Mouse (Mus musculus): ENCODE measurements around the gene Uts2b. TPM values are rescaled to one million over a fixed set of nuclear protein-coding genes. Genes with fewer than 3 reads are reported as not detected.

Uts2b gene
- polyA plus RNA-seq, 1 experiment = not detected

DNA sequence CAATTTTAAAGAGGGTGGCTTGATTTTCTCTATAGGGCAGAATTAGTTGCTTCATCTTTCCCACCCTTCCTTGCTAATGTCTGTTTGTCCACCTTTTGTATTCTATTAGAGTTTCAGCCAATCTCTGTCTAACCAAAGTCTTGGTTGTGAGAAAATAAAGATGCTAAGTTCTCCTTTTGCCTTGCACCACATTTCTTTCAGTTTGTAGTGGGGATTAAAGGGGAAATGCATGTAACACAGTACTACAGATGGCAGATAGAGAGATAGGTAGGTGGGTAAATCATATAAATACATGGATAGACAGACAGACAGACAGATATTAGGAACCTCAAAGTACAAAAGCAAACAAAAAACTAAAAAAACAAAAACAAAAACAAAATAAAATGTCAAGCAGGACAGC lies 6.5 kb upstream of the Uts2b start:
- H3K36me3 ChIP-seq (ENCODE audit: control insufficient read depth, insufficient read depth, low read length) = no peaks in the 10 kb centered on the region
- H3K4me1 ChIP-seq (ENCODE audit: control insufficient read depth, insufficient read depth, insufficient read length) = peaks cover 3% of the 10 kb centered on the region
- no peak for TF ChIP-seq CTCF (IDR thresholded peaks at IDR 0.05; ENCODE audit: extremely low read depth, insufficient read depth, insufficient read length, insufficient replicate concordance)
- TF ChIP-seq POLR2A (IDR thresholded peaks at IDR 0.05; ENCODE audit: low read depth, low read length) = no peak
- DNase-seq (ENCODE audit: low read depth in 1 of 2, low spot score in 2 of 2) = no peak
- no peak overlapping the region for H3K4me3 ChIP-seq (ENCODE audit: extremely low read depth, insufficient read depth, insufficient read length)
- no peak overlapping the region for H3K27ac ChIP-seq (ENCODE audit: insufficient read depth, low read length)
- no peaks in the 10 kb centered on the region for H3K27me3 ChIP-seq (ENCODE audit: control insufficient read depth, insufficient read depth, low read length)

DNA sequence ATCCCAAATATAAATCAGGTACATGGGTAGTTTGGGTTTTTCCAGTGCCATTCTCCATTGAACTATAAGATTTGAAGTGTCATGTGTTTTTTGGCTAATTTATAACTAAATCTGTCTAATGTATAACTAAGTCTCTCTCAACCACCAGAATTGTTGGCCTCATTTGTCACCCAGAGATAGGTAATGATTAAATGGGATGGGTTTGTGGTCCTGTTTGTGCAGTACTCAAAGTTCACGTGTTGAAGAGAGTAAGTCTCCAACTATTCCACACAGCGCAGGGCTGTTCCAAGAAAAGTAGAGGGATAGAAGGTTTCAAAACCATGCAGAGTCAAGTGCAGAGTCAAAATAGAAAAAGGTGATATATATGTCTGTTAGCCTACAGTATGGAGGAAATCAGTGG lies 5.3 kb upstream of the Uts2b start:
- H3K27ac ChIP-seq (ENCODE audit: insufficient read depth, low read length) = no peak overlapping the region

DNA sequence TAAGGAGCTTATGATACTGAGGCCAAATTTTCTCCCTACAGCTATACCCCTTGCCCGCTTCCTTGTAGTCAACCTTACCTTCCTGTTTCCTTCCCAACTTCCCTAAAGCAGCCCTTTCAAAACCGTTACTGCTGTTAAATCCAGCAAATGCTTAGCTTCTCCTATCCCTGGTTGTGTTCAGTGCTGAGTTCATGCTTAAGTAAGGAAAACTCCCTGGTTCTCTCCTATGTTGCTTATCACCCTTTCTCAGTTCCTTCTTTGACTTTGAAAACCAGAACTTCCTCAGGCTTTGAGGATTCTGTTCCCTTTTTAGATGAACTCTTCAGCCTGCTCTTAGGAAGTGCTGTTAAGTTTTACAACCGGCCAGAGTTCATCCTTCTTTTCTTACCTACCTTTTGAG lies 4.1 kb upstream of the Uts2b start:
- H3K27ac ChIP-seq (ENCODE audit: insufficient read depth, low read length) = no peak overlapping the region; the same call in 1 of the 2 replicates
- H3K4me3 ChIP-seq (ENCODE audit: extremely low read depth, insufficient read depth, insufficient read length) = no peak overlapping the region
- H3K36me3 ChIP-seq (ENCODE audit: control insufficient read depth, insufficient read depth, low read length) = no peaks in the 10 kb centered on the region
- no peaks in the 10 kb centered on the region for H3K27me3 ChIP-seq (ENCODE audit: control insufficient read depth, insufficient read depth, low read length)
- WGBS = 20% methylated on average over 3 of the region's 3 CpGs
- TF ChIP-seq POLR2A (IDR thresholded peaks at IDR 0.05; ENCODE audit: low read depth, low read length) (no peak), CTCF (IDR thresholded peaks at IDR 0.05; ENCODE audit: extremely low read depth, insufficient read depth, insufficient read length, insufficient replicate concordance) (no peak)
- peaks cover 3% of the 10 kb centered on the region for H3K4me1 ChIP-seq (ENCODE audit: control insufficient read depth, insufficient read depth, insufficient read length)
- no peak for DNase-seq (ENCODE audit: low read depth in 1 of 2, low spot score in 2 of 2)

More for the DNA sequence above, 5.3 kb upstream of the Uts2b start:
- DNase-seq (ENCODE audit: low read depth in 1 of 2, low spot score in 2 of 2) = no peak
- no peaks in the 10 kb centered on the region for H3K27me3 ChIP-seq (ENCODE audit: control insufficient read depth, insufficient read depth, low read length)
- no peaks in the 10 kb centered on the region for H3K36me3 ChIP-seq (ENCODE audit: control insufficient read depth, insufficient read depth, low read length)
- peaks cover 3% of the 10 kb centered on the region for H3K4me1 ChIP-seq (ENCODE audit: control insufficient read depth, insufficient read depth, insufficient read length)
- TF ChIP-seq POLR2A (IDR thresholded peaks at IDR 0.05; ENCODE audit: low read depth, low read length) (no peak), CTCF (IDR thresholded peaks at IDR 0.05; ENCODE audit: extremely low read depth, insufficient read depth, insufficient read length, insufficient replicate concordance) (no peak)
- 98% methylated on average over 2 of the region's 2 CpGs for WGBS
- H3K4me3 ChIP-seq (ENCODE audit: extremely low read depth, insufficient read depth, insufficient read length) = no peak overlapping the region

DNA sequence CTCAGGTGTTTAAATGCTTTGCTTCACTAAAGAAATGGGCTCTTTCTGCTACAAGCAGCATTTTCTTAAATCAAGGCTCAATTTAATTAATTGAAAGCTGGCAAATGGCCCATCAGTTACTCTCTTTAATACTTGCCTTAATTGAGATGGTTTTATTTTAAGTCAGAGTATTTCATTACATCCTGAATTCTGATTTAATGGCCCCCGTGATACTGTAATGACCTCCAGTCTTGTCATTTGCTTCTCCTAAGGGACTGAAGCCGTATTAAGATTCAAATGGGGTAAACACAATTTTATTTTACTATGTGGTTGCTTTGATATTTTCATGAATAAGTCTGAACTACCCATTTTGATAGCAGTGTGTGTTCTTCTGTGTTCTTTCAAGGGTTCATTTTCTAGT lies 661 bp upstream of the Uts2b start:
- H3K27ac ChIP-seq (ENCODE audit: insufficient read depth, low read length) = no peak overlapping the region
- no peak overlapping the region for H3K4me3 ChIP-seq (ENCODE audit: extremely low read depth, insufficient read depth, insufficient read length)
- no peak for TF ChIP-seq CTCF (IDR thresholded peaks at IDR 0.05; ENCODE audit: extremely low read depth, insufficient read depth, insufficient read length, insufficient replicate concordance)
- TF ChIP-seq POLR2A (IDR thresholded peaks at IDR 0.05; ENCODE audit: low read depth, low read length) = no peak
- no peaks in the 10 kb centered on the region for H3K36me3 ChIP-seq (ENCODE audit: control insufficient read depth, insufficient read depth, low read length)
- peaks cover 3% of the 10 kb centered on the region for H3K4me1 ChIP-seq (ENCODE audit: control insufficient read depth, insufficient read depth, insufficient read length)
- 90% methylated on average over 2 of the region's 2 CpGs for WGBS
- no peaks in the 10 kb centered on the region for H3K27me3 ChIP-seq (ENCODE audit: control insufficient read depth, insufficient read depth, low read length)
- DNase-seq (ENCODE audit: low read depth in 1 of 2, low spot score in 2 of 2) = no peak

DNA sequence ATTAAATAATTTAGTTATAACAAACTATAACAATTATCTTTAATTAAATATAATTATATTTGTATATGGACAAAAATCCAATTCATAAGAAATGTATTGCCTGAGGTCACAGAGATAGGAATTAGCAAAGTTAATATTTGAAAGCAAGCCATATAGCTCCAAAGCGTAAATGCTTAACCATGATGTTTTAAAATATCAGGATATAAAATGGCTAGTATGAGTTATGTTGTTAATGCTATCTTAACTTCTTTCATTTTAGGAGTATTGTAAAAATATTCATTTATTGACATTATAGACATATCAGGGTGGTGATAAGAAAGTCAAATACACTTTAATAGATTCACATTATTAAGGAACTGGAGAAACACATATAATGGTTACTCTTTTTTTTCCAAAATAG lies 10.0 kb downstream of the Uts2b start:
- no peaks in the 10 kb centered on the region for H3K27me3 ChIP-seq (ENCODE audit: control insufficient read depth, insufficient read depth, low read length)
- H3K4me1 ChIP-seq (ENCODE audit: control insufficient read depth, insufficient read depth, insufficient read length) = no peaks in the 10 kb centered on the region
- no peak overlapping the region for H3K27ac ChIP-seq (ENCODE audit: insufficient read depth, low read length)
- H3K4me3 ChIP-seq (ENCODE audit: extremely low read depth, insufficient read depth, insufficient read length) = no peak overlapping the region
- no peaks in the 10 kb centered on the region for H3K36me3 ChIP-seq (ENCODE audit: control insufficient read depth, insufficient read depth, low read length)
- no peak for DNase-seq (ENCODE audit: low read depth in 1 of 2, low spot score in 2 of 2)
- WGBS = 96% methylated on average over 1 of the region's 1 CpGs
- TF ChIP-seq POLR2A (IDR thresholded peaks at IDR 0.05; ENCODE audit: low read depth, low read length) (no peak), CTCF (IDR thresholded peaks at IDR 0.05; ENCODE audit: extremely low read depth, insufficient read depth, insufficient read length, insufficient replicate concordance) (no peak)

DNA sequence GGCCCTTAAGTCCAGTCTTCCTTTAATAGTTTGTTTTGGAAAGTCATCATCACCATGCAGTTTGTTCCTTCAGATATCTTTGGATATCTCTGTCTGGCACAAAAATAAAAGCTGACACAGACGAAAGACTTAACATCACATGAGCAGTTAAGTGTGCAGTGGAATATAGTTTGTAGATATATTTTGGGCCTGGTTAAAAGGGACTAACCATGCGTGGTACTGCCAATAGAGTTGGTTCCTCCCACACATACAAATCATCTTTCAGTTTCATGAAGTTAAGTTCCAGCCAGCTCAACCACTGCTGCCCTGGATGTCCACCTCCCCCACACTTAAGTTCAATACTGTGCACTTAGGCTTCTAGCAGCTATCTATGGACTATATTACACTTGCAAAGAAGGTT lies 15.6 kb downstream of the Uts2b start:
- peak overlapping the region; percentile 23; the same call in 1 of the 2 replicates for H3K27ac ChIP-seq (ENCODE audit: insufficient read depth, low read length)
- peaks cover 5% of the 10 kb centered on the region for H3K4me1 ChIP-seq (ENCODE audit: control insufficient read depth, insufficient read depth, insufficient read length)
- H3K36me3 ChIP-seq (ENCODE audit: control insufficient read depth, insufficient read depth, low read length) = no peaks in the 10 kb centered on the region
- H3K4me3 ChIP-seq (ENCODE audit: extremely low read depth, insufficient read depth, insufficient read length) = no peak overlapping the region
- DNase-seq (ENCODE audit: low read depth in 1 of 2, low spot score in 2 of 2) = peak; percentile 3 to 17
- WGBS = 24% methylated on average over 2 of the region's 2 CpGs
- TF ChIP-seq POLR2A (IDR thresholded peaks at IDR 0.05; ENCODE audit: low read depth, low read length) (no peak), CTCF (IDR thresholded peaks at IDR 0.05; ENCODE audit: extremely low read depth, insufficient read depth, insufficient read length, insufficient replicate concordance) (no peak)
- H3K27me3 ChIP-seq (ENCODE audit: control insufficient read depth, insufficient read depth, low read length) = no peaks in the 10 kb centered on the region

DNA sequence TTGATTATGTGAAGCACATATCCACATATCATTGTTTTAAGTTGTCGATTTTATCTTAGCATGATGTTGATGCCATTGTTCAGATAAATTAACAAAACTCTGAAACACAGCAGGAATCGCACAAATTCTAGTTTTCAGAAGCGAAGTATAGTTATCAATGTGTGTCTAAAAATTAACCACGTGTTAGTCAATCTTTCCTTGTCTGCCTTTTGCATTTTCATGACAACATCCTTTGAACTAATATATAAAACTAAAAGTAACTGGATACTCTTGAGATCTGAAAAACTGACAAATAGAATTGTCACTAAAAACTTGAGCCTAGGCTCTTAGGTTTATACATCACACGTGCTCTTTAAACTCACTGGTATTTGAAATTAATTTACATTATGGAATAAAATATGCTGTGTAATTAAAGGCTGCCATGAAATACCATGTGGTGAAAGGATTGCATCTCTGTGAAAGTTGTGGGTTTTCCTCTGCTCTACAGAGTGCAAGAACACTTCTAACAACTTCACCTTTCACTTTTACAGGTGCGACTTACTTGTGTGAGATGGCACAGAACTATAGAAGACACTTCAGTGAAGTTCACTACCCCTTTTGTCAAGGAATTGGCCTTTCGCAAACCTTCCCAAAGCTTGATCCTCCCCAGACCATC lies 20.0 kb downstream of the Uts2b start:
- Histone ChIP-seq H3K27ac (ENCODE audit: insufficient read depth, low read length) (no peak overlapping the region), H3K36me3 (ENCODE audit: control insufficient read depth, insufficient read depth, low read length) (no peaks in the 10 kb centered on the region), H3K27me3 (ENCODE audit: control insufficient read depth, insufficient read depth, low read length) (no peaks in the 10 kb centered on the region), H3K4me3 (ENCODE audit: extremely low read depth, insufficient read depth, insufficient read length) (no peak overlapping the region), H3K4me1 (ENCODE audit: control insufficient read depth, insufficient read depth, insufficient read length) (peaks cover 11% of the 10 kb centered on the region)
- TF ChIP-seq CTCF (IDR thresholded peaks at IDR 0.05; ENCODE audit: extremely low read depth, insufficient read depth, insufficient read length, insufficient replicate concordance) = no peak
- no peak for TF ChIP-seq POLR2A (IDR thresholded peaks at IDR 0.05; ENCODE audit: low read depth, low read length)
- no peak for DNase-seq (ENCODE audit: low read depth in 1 of 2, low spot score in 2 of 2)
- 81% methylated on average over 7 of the region's 7 CpGs for WGBS

All from spleen, adult 2 months (tissue).